Mouse (Mus musculus): Measurements from ENCODE around the gene Dlx3. TPM values are rescaled to one million over a fixed set of nuclear protein-coding genes. Genes with fewer than 3 reads are reported as not detected.
A peak's percentile ranks its signal among the peaks of the same experiment; 100 is the strongest.

Gene Dlx3
- polyA plus RNA-seq, 1 experiment from 2014 or later, result 0.07 TPM

DNA sequence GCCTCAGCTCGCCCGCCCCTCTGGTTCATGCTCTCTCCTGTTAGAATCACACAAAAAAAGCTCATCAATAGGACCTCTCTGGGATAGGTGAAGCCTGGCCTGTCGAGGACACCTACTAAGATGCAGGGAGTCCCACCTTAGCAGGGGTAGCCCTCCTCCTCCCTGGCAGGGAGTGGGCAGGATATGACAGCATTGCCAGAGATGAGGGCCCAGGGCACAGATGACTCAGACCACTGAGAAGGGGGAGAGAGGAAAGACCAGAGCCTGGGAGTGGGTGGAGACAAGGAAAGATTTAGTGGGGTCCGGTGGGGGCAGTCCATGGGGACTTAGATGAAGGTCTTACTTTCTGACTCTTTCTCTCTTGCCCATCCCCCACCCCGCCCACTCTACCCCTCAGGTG lies 33.7 kb upstream of the Dlx3 start:
- H3K27ac ChIP-seq (ENCODE audit: low read length), result no peak overlapping the region
- H3K4me1 ChIP-seq (ENCODE audit: control insufficient read depth, insufficient read depth, low read length), result peaks cover 19% of the 10 kb centered on the region; the same call in 1 of the 2 replicates
- H3K36me3 ChIP-seq (ENCODE audit: control insufficient read depth, insufficient read depth), result no peaks in the 10 kb centered on the region
- no peak for ATAC-seq (replicated peaks; ENCODE audit: extremely low read depth, insufficient read depth, low FRiP score)
- H3K4me2 ChIP-seq (ENCODE audit: low read depth, low read length), result no peak overlapping the region
- H3K9me3 ChIP-seq (replicated peaks; ENCODE audit: control insufficient read depth, low read length), result no peaks in the 10 kb centered on the region
- H3K9ac ChIP-seq (ENCODE audit: low read length), result no peak overlapping the region
- H3K4me3 ChIP-seq (ENCODE audit: low read length), result no peak overlapping the region
- no peaks in the 10 kb centered on the region for H3K27me3 ChIP-seq (ENCODE audit: control insufficient read depth, insufficient read depth, low read length)
- WGBS, result 64% methylated on average over 5 of the region's 5 CpGs

DNA sequence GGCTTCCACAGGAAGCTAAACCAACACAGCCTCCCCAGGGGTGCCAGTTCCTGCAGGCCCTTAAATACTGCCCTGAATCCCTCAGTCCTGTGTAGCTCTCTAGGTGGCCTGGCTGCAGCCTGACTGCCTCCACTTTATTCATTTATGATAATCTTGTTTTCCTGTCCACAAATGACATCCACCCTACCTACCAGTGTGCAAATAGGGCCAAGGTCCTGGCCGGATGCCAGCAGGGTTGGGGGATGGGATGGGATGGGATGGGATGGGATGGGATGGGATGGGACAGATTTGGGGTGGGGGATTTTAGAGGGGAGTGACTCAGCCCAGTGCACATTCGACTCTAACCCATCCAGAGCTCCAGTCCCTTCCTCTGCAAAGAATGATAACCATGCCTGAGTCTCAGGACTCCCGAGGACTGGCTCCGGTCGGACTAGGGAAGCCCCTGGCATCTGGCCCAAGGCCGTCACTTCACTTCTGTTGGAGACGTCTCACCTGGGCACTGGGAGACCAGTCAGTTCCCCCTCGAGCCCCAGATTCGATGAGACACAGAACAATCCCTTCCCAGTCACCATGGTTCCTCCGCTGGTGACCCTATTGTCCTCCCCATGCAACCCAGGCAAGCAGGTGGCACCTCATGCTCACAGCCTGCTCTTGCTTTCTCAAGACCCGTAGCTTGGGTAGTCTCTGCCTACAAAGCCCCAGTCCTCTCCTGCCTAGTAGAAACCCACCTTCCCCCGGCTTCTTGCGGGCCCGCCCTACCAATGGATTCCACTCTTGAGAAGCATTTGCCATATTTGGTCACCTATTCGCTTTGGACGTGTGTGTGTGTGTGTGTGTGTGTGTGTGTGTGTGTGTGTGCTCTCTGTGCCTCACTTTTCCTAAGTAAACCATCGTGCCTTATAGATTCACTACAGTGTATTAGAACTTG lies 32.4 kb upstream of the Dlx3 start:
- Histone ChIP-seq H3K4me2 (ENCODE audit: low read depth, low read length) (no peak overlapping the region), H3K36me3 (ENCODE audit: control insufficient read depth, insufficient read depth) (no peaks in the 10 kb centered on the region), H3K4me1 (ENCODE audit: control insufficient read depth, insufficient read depth, low read length) (peaks cover 19% of the 10 kb centered on the region; the same call in 1 of the 2 replicates), H3K27ac (ENCODE audit: low read length) (no peak overlapping the region), H3K4me3 (ENCODE audit: low read length) (no peak overlapping the region), H3K9ac (ENCODE audit: low read length) (no peak overlapping the region), H3K27me3 (ENCODE audit: control insufficient read depth, insufficient read depth, low read length) (no peaks in the 10 kb centered on the region), H3K9me3 (replicated peaks; ENCODE audit: control insufficient read depth, low read length) (no peaks in the 10 kb centered on the region)
- 38% methylated on average over 17 of the region's 17 CpGs for WGBS
- ATAC-seq (replicated peaks; ENCODE audit: extremely low read depth, insufficient read depth, low FRiP score), result no peak

DNA sequence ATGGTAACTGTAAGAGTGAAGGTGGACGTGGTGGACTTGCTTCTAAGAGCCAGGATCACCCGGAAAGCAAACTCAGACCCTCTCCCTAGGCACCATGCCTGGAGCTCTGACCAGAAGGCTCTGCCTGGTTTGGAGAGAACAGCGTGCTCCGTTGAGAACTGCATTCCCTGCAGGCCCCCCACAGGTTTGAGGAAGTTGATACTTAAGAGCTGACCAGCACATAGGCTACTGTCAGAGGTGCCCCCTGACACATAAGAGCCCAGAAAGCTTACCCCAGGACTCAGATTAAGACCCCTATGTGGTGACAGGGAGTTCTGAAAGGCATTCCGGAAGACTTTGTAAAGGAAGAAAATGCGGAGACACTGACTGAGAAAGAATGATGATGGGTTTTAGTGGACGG lies 31.6 kb upstream of the Dlx3 start:
- H3K9me3 ChIP-seq (replicated peaks; ENCODE audit: control insufficient read depth, low read length), result no peaks in the 10 kb centered on the region
- no peaks in the 10 kb centered on the region for H3K36me3 ChIP-seq (ENCODE audit: control insufficient read depth, insufficient read depth)
- no peak overlapping the region; the same call in 1 of the 2 replicates for H3K27ac ChIP-seq (ENCODE audit: low read length)
- H3K4me1 ChIP-seq (ENCODE audit: control insufficient read depth, insufficient read depth, low read length), result peaks cover 22% of the 10 kb centered on the region; the same call in 1 of the 2 replicates
- no peak overlapping the region for H3K4me3 ChIP-seq (ENCODE audit: low read length)
- H3K9ac ChIP-seq (ENCODE audit: low read length), result no peak overlapping the region
- H3K4me2 ChIP-seq (ENCODE audit: low read depth, low read length), result no peak overlapping the region
- no peak for ATAC-seq (replicated peaks; ENCODE audit: extremely low read depth, insufficient read depth, low FRiP score)
- no peaks in the 10 kb centered on the region for H3K27me3 ChIP-seq (ENCODE audit: control insufficient read depth, insufficient read depth, low read length)
- 48% methylated on average over 7 of the region's 7 CpGs for WGBS

- Histone ChIP-seq H3K9ac (ENCODE audit: low read length) (no peak overlapping the region), H3K4me1 (ENCODE audit: control insufficient read depth, insufficient read depth, low read length) (peaks cover 22% of the 10 kb centered on the region; the same call in 1 of the 2 replicates), H3K27me3 (ENCODE audit: control insufficient read depth, insufficient read depth, low read length) (no peaks in the 10 kb centered on the region), H3K9me3 (replicated peaks; ENCODE audit: control insufficient read depth, low read length) (no peaks in the 10 kb centered on the region), H3K36me3 (ENCODE audit: control insufficient read depth, insufficient read depth) (no peaks in the 10 kb centered on the region), H3K27ac (ENCODE audit: low read length) (no peak overlapping the region), H3K4me3 (ENCODE audit: low read length) (no peak overlapping the region), H3K4me2 (ENCODE audit: low read depth, low read length) (no peak overlapping the region)
- no peak; the same call in 1 of the 2 replicates for ATAC-seq (replicated peaks; ENCODE audit: extremely low read depth, insufficient read depth, low FRiP score)
- WGBS, result 65% methylated on average over 16 of the region's 16 CpGs
Observed at GRCm38 (mm10) chr11:95088857-95089779, 30.8 kb upstream of the Dlx3 start.

DNA sequence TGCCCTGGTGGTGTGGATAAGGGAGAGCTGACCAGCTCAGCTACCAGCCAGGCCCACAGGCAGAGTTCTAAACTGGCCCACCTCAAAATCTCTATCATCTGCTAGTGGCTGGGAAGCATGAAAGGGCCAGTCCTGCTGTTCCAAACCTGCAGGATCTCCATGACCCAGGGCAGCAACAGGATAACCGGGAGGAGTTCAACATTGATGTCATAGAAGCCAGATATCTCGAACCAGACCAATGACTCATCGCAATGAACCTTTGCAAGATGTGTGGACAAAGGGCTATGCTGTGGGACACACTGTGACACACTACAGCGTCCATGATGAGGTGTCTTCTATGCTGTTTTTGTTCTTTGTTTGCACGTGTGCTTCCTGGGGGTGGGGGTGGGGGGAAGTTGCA lies 26.8 kb upstream of the Dlx3 start:
- no peak for ATAC-seq (replicated peaks; ENCODE audit: extremely low read depth, insufficient read depth, low FRiP score)

GRCm38 (mm10) chr11:95095596-95095995 lies 24.3 kb upstream of the Dlx3 start:
- 85% methylated on average over 10 of the region's 10 CpGs for WGBS
- peaks cover 15% of the 10 kb centered on the region for H3K4me1 ChIP-seq (ENCODE audit: control insufficient read depth, insufficient read depth, low read length)
- H3K4me3 ChIP-seq (ENCODE audit: low read length), result no peak overlapping the region
- no peaks in the 10 kb centered on the region for H3K27me3 ChIP-seq (ENCODE audit: control insufficient read depth, insufficient read depth, low read length)
- no peak for ATAC-seq (replicated peaks; ENCODE audit: extremely low read depth, insufficient read depth, low FRiP score)
- no peaks in the 10 kb centered on the region for H3K36me3 ChIP-seq (ENCODE audit: control insufficient read depth, insufficient read depth)
- H3K27ac ChIP-seq (ENCODE audit: low read length), result no peak overlapping the region
- no peak overlapping the region for H3K4me2 ChIP-seq (ENCODE audit: low read depth, low read length)
- no peak overlapping the region for H3K9ac ChIP-seq (ENCODE audit: low read length)
- no peaks in the 10 kb centered on the region for H3K9me3 ChIP-seq (replicated peaks; ENCODE audit: control insufficient read depth, low read length)

More for the DNA sequence above, 26.8 kb upstream of the Dlx3 start:
- no peak overlapping the region for H3K4me2 ChIP-seq (ENCODE audit: low read depth, low read length)
- WGBS, result 37% methylated on average over 5 of the region's 5 CpGs
- no peaks in the 10 kb centered on the region for H3K9me3 ChIP-seq (replicated peaks; ENCODE audit: control insufficient read depth, low read length)
- no peak overlapping the region for H3K4me3 ChIP-seq (ENCODE audit: low read length)
- peaks cover 24% of the 10 kb centered on the region for H3K4me1 ChIP-seq (ENCODE audit: control insufficient read depth, insufficient read depth, low read length)
- no peaks in the 10 kb centered on the region for H3K36me3 ChIP-seq (ENCODE audit: control insufficient read depth, insufficient read depth)
- no peak overlapping the region for H3K9ac ChIP-seq (ENCODE audit: low read length)
- H3K27ac ChIP-seq (ENCODE audit: low read length), result no peak overlapping the region
- H3K27me3 ChIP-seq (ENCODE audit: control insufficient read depth, insufficient read depth, low read length), result no peaks in the 10 kb centered on the region

- Histone ChIP-seq H3K36me3 (ENCODE audit: control insufficient read depth, insufficient read depth) (no peaks in the 10 kb centered on the region), H3K9me3 (replicated peaks; ENCODE audit: control insufficient read depth, low read length) (no peaks in the 10 kb centered on the region), H3K27me3 (ENCODE audit: control insufficient read depth, insufficient read depth, low read length) (no peaks in the 10 kb centered on the region), H3K9ac (ENCODE audit: low read length) (no peak overlapping the region), H3K4me3 (ENCODE audit: low read length) (no peak overlapping the region), H3K4me2 (ENCODE audit: low read depth, low read length) (no peak overlapping the region), H3K27ac (ENCODE audit: low read length) (peak overlapping the region; percentile 25; the same call in 1 of the 2 replicates), H3K4me1 (ENCODE audit: control insufficient read depth, insufficient read depth, low read length) (peaks cover 15% of the 10 kb centered on the region)
- ATAC-seq (replicated peaks; ENCODE audit: extremely low read depth, insufficient read depth, low FRiP score), result peak; percentile 30; the same call in 1 of the 2 replicates
- 39% methylated on average over 4 of the region's 4 CpGs for WGBS
Observed at GRCm38 (mm10) chr11:95096608-95097373, 23.1 kb upstream of the Dlx3 start.

DNA sequence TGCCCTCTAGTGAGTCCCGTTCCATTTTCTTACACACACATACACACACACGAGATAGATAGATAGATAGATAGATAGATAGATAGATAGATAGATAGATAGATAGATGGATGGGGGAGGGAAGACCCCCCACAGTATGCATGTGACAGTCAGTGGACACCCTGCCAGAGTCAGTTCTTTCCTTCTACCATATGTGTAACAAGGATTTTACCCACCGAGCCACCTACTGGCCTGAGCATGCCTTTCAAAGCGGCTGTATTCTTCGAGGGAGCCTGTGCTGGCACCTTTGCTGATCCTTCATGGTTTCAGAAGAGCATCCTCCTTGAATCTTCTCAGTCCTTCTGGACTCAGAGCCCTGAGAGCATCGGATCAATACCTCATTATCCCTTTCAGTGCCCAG lies 22.0 kb upstream of the Dlx3 start:
- WGBS, result 56% methylated on average over 6 of the region's 6 CpGs
- Histone ChIP-seq H3K27ac (ENCODE audit: low read length) (no peak overlapping the region), H3K36me3 (ENCODE audit: control insufficient read depth, insufficient read depth) (no peaks in the 10 kb centered on the region), H3K4me3 (ENCODE audit: low read length) (no peak overlapping the region), H3K9me3 (replicated peaks; ENCODE audit: control insufficient read depth, low read length) (no peaks in the 10 kb centered on the region), H3K9ac (ENCODE audit: low read length) (no peak overlapping the region), H3K4me2 (ENCODE audit: low read depth, low read length) (no peak overlapping the region), H3K27me3 (ENCODE audit: control insufficient read depth, insufficient read depth, low read length) (no peaks in the 10 kb centered on the region), H3K4me1 (ENCODE audit: control insufficient read depth, insufficient read depth, low read length) (peaks cover 15% of the 10 kb centered on the region)
- ATAC-seq (replicated peaks; ENCODE audit: extremely low read depth, insufficient read depth, low FRiP score), result no peak

All from heart, embryonic 16.5 days (tissue).